Mouse (Mus musculus) urinary bladder, postnatal 36 days (tissue): ENCODE data around the gene Mctp2.
A peak's percentile ranks its signal among the peaks of the same experiment; 100 is the strongest.
"Not testable (repeated sequence)": the region's sequence is repeated elsewhere in the genome, so short reads cannot be mapped to it uniquely, and the experiment has no call there.

Source experiments
- DNase-seq, 2 experiments: peaks; one replicate each; pipeline ENCODE4 v3.0.0; 2022; ENCODE audit warnings: low spot score in 2 of 2, mixed read lengths in 1 of 2

The Mctp2 gene

DNA sequence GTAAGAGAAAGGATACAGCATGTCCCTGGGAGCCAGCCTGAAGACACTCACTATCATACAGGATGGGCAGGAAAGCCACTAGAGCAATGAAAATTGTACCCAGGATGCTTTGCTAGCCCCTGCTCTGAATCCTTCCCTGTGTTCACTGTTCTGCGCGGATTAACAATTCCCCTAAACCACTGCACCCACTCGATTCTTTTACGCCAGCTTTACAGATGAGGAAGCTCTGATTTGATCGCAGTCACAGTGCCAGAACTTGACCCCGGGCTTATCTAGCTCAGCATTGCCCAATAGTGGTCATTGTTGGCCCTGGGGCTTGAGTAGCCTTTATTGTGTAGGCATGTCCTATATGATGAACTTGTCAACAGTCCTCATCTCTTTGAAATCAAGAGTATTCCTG lies 34.9 kb downstream of the Mctp2 start:
- DNase-seq, result no peak

DNA sequence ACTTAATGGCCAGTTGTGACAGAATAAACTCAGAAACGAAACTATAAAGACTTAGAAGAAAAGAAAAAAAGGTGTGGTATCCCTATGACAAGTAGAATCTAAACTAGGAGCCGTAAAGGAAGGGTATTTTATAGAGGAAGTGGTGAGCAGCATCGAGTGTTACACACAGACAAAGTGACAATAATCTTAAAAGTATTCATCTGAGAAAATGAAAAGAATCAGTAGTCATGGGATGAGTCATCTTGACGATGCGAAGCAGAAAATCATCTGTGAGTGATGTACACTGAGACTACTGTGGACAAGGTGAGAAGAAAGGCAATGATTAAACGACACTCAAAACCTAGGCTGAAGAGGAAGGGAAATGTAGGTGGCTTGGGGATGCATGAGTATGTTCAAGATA lies 36.4 kb downstream of the Mctp2 start:
- no peak for DNase-seq

DNA sequence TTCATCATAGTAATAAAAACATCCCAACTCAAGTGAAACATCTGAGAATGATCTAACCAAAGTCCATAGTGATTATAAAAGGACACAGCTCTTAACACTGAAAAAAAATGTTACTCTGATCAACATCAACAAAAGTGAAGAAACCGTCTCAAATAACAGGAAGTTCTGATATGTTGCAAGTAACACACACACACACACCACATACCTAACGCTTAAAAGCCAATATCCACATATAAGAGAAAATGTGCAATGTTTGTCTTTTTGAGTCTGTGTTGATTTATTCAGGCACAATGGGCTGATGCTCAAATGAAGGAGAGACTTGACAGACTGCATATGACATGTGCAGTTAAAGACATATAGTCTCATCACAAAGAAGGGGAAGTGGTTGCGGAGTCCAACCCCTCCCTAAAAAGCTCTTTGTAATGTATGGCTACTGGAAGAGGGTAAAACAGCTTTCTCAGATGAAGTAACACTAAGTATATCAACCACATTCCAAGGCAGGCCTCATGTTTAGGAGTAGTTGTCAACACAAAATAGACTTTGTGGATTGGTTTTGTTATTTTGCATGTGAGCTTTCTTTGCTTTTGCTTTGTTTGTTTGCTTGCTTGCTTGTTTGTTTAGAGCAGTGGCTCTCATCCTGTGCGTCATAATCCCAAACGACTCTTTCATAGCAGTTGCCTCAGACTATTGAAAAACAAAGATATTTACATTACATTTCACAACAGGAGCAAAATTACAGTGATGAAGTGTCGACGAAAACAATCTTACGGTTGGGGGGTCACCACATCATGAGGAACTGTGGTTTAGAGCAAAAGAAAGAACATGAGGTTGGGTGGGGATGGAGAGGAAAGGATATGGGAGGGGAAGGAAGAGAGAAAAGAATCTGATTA lies 45.4 kb downstream of the Mctp2 start:
- DNase-seq, result no peak

DNA sequence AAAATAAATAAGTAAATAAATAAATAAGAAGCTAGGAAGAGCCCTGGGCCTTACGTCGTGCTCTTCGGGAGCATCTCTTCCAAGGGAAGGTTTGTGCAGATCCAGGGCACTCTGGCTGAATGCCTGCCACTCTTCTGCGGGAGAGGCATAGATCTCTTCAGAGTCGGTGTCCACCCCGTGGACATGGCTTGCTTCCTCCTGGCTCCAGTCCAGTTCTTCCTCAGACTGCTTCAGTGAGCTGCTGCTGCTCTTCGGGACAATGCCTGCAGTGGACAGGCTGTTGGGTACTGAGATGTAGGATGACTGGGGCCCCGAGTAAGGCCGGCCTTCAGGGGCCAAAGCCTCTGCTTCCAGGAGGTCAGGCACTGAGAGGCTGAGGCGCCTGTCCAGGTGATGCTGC lies 47.4 kb downstream of the Mctp2 start:
- DNase-seq, result no peak

DNA sequence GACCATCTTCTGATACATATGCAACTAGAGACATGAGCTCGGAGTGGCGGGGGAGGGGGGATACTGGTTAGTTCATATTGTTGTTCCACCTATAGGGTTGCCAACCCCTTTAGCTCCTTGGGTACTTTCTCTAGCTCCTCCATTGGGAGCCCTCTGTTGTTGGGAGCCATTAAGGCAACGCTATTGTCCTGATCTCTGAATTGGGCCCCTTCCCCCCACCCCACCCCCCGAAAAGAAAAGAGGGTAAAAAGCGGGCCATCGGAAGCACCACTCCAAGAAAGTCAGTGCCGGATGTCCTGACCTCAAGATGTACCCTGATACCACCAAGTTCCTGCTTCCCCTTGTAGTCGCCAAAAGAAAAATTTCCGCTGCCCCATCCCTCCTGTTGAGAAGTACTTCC lies 56.1 kb downstream of the Mctp2 start:
- not testable (repeated sequence) for DNase-seq

DNA sequence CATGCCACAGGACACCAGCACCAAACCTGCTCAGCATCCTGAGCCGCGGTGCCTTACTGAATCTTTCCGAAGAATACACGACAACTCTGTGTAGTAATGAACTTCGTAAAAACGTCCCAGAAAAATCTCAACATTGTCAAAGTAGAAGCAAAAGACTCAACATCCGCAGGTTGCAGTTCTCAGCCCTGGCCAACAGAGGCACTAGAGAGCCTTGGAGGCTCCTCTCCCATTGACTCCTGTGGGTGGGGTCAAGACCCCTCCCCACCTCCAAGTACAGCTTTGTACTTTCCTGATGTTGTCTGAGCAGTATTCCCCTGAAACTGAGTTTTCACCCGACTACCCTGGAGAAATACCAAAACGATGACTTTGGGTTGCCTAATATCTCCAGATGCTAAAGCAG lies 65.1 kb downstream of the Mctp2 start:
- no peak for DNase-seq

DNA sequence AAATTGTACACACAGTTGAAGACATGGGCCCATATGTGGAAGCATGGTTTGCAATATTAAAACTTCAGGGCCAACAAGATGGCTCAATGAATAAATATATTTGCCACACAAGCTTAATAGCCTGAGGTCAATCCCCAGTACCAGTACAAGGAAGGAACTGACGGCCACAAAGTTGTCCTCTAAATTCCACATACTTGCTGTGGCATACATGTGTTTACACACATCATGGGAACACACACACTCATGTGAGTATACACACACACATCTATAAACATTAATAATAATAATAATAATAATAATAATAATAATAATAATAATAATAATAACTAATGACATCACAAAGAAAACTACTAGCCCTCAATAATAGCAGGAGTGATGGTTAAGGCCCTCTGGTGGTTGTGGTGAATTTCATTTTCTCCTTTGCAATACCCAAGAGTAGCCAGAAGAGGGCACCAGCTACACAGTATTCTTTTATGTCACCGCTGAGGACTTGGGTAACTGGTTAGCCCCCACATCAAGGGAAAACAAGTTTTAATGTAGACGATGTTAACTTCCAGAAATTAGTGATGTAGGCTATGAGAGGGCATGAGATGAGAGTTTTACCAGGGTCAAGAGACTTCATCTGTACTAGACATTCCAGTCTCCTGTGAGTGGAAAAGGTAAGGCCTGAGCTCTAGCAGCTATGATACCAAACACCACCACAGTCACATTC lies 66.5 kb downstream of the Mctp2 start:
- peak; percentile 16 to 28 for DNase-seq

DNA sequence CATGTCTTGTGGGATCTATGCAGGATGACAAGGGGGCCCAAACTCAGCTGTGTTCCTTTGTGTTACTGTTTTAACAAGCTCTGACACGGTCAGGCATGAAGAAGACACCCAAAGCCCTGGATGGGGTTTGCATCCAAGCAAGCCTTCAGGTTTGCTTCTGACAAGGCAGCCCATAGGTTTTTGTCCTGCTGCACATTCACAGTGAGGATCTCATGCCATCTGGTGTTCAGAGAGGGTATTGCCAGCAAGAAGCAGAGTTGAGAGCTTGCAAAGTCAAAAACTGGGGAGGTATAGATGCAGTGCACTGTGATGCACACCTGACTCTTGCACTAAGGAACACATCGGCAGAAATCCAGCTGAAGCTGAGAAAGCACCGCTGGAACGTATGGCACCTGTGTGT lies 67.8 kb downstream of the Mctp2 start:
- peak; percentile 41 to 43 for DNase-seq

DNA sequence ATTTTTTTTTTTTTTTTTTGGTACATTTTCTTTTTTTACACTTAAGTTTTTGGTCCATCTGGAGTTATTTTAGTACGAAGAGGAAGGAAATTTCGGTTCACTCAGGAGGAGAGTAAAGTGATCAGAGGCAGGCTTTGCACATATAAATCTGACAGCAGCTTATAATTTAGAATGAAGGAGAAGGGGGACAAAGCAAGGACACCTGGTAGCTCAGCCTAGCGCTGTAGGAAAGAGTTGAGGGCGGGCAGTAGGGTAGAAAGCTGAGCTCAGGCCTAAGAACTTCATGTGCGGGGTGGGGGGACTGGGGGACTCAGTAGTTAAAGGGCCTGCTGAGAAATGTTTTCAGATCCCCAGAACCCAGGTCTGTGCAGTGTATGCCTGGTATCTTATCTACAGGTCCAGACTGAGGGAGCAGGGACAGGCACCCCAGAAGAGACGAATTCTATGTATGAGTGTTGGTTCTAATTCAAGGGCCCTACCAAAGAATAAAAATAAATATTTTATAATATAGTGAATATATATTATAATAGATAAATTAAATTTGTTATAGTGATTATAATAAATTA lies 71.9 kb downstream of the Mctp2 start:
- DNase-seq, result no peak

DNA sequence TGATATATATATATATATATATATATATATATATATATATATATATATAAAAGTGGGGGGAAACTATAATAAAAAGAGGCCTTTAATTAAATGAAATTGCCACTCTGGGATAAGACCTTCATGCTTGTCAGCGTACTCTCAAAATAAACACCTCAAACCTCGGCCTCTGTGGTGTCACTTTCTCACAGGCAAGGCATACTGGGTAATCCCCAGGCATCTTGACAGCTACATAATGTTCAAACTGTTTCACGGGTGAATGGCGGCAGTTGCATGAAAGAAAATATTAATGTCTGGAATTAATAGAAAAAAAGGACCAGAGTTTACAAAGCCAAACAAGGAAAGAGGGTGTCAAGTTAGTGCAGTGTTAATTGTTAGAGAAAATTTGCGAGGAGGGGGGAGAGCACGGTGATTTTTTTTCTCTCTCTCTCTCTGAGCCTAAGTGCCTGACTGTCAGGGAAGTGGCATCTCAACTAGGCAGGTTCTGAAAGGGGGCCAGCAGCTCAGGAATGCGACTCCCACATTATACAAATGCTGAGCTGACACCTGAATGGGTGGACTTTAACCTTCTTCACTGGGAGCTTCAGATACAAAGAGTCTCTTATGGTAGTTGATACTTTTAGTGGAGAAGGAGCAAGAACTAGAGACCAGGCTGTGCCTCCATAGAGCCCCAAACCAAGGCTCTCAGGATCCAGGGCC lies 75.1 kb downstream of the Mctp2 start:
- DNase-seq, result no peak

DNA sequence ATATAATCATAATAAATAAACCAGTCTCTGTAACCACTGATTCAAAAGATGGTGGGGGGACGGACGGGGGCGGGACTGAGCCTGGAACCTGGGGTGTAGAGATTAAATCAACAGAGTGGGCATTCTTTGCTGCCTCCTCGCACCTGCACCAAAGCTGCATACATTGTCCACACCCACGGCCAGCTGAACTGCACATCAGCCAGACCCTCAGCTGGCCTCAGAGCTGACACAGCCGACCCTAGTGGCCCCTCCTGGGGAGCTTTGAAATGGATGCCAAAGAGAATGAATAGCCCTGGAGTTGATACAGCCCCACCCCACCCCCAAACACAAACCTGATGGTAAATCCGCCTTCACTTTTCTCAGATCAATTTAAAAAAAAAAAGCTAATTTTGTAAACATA lies 76.5 kb downstream of the Mctp2 start:
- DNase-seq, result no peak

DNA sequence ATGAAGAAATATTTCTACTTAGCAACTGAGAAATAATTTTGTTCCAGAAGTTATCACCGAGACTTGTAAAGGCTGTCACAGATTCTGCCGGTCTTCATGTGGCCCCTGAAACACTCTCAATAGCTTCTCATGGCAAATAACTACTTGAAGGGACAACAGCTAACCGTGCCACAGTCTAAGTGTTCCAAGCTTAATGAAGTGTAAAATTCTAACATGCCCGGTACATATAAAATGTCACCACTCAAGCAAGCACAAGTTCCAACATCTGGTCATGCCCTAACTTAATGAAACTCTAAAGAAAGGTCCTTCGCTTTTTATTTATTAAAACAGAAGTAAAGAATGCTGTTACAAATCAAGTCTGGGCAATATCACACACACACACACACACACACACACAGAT lies 82.8 kb downstream of the Mctp2 start:
- no peak for DNase-seq

DNA sequence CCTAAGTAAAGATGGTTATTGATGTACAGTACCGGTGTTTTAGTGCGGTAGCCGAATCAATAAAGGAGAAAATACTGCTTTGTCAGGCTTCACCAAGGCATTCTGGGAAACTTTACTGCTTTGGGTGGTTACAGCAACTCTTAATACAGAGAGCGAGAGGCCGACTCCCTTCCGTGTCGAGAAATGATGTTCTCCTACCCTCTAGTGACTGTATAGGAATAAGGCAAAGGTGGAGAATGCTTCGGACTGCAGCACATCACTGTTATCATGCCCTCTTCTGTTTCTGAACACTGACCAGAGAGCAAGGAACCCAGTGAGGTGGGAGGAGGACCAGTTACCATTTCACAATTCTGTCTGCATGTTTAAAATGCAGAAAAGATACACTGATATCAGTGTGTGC lies 83.9 kb downstream of the Mctp2 start:
- DNase-seq, result no peak

DNA sequence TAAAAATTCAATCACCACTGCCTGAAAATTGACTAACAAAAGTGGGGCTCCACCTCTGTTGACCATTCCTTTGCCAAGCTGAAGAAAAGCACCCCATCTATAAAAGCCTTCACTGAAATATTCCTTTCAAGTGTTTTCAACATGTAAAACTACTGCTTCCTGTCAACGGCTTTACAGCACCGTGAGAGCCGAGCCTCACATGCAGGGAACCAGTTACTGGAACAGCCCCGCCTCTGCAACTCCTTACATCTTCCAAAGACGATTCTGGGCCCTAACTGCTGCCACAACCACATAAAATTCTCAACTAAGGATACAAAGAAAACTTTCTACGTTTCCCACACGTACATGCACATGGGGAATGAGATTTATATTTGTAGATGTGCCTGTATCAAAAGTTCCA lies 88.4 kb downstream of the Mctp2 start:
- DNase-seq, result no peak

DNA sequence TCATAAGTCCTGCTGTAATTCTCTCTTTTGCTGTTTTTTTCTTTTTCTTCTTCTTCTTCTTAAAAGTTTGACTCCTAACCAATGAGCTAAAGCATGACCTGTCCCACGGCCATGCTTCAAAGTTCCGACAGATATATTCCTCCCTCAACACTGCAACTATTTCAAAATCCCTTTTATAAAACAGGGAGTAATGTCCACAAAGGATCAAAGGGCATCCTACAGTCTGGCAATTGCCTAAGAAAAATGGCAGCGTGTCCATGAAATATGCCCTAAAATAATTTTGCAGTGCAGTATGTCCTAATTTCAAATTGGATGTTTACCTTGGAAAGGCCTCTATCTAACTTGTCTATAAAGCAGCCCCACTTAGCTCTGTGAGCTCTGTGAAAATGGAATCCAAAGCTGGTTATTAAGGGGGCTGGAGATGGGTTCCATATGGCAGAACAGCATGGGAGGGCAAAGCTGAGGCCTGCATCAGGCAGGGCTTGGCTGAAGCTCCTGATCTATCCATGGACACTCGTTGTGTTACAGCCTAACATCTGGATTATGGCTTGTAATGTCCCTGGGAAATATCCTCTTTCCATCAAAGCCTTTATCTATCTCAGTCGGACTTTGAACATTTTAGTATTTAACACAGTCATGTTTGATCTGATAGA lies 90.7 kb downstream of the Mctp2 start:
- DNase-seq, result no peak

DNA sequence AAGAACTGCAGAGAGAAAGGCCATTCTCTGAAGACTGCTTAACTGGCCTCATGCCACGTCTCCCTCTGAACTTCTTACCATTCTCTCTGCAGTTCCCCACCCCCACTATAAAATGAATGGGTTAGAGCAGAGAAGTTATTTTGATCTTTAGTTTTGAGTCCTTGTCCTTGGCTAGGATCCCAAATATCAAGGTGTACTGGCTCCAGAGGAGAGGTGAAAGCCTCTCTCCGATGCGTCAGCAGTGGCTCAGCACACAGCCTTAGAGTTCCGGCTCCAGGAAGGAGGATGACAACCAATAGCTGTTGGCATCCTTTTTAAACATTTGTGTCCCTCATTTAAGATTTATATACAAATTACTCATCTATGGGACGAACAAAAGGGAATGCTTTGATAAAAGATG lies 96.2 kb downstream of the Mctp2 start:
- no peak for DNase-seq

DNA sequence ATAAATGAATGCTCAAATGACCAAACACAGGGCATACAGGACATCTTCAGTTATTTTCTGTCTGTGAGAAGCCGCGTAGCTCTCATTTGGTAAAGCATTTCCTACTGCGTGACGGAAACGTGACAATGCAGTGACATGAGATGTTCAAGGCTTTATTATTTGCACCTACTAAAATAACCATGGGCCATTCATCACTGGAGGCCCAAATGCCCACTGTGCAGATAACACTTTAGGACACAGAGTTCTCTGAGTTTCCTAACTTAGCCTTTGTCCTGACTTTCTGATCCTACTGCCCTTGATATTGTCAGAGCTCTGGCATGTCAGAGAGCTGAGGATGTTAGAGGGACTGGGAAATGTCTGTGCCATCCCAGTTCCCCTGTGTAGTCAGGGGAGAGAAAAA lies 97.1 kb downstream of the Mctp2 start:
- DNase-seq, result no peak

DNA sequence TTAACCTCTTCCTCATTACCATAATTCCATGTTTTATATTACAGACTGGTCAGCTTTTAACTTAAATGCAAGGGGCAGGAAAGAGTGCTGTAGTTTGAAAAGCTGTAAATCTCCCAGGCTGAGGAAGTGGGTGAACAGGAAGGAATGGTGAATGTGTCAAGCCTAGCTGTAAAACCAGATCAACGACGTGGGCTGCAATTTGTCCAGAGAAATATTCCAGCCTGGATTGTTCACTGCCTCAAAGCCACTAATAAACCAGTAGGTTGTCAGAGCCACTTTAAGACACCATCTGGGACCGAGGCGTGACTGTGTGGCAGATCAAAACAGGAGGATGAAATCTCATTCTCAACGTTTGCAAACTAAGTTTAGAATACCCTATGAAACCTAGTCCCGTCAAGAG lies 99.6 kb downstream of the Mctp2 start:
- no peak for DNase-seq

DNA sequence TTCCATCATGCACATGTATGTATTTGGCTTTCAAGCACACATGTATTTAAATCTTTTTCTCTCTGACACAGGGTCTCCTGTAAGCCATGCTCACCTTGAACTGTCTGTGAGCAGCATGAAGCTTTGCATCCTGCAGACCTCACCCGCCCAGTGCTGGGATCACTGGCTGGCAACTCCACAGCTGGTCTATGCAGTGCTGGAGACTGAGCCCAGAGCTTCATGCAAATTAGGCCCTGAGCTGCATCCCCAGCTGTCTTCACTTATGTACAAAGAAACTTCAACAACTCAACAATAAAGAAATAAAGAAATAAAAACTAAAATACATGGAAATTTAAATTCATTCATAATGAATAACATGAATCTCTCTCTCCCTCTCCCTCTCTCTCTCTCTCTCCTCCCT lies 110.7 kb downstream of the Mctp2 start:
- no peak for DNase-seq

DNA sequence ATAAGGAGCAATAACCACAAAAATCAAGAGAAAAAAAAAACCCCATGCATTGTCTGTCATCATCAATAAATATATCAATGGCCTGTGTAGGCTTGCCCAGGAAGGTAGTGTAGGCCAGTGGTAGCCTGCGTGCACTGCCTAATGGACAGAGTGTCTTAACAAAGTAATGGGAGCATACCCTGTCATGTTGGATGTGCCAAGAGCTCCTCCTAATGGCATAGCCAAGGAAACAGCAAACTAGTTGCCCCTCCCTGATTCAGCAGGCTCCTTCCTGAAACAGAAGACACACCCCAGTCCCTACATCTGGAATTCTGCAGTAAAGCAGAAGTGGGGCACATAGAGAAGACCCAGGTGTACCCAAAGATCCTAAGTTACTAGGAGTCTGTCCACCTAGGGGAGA lies 113.1 kb downstream of the Mctp2 start:
- DNase-seq, result peak in 1 of 2 experiments; percentile 3

DNA sequence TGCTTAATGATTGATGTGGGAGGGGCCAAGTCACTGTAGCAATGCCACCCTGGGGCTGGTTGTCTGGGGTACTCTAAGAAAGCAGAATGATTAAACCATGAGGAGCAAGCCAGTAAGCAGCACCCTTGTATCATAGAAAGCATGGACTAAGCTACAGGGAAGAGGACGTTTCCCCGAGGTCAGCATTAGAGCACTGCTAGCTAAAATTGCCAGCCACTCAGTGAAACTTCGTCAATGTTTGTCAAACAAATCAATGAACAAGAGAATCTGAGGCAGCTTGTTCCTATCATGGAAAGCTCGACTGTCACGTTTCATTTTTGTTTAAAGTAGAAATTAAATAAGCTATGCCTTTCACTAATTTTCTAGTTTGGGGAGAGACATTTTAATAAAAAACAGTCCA lies 124.8 kb downstream of the Mctp2 start:
- DNase-seq, result no peak

DNA sequence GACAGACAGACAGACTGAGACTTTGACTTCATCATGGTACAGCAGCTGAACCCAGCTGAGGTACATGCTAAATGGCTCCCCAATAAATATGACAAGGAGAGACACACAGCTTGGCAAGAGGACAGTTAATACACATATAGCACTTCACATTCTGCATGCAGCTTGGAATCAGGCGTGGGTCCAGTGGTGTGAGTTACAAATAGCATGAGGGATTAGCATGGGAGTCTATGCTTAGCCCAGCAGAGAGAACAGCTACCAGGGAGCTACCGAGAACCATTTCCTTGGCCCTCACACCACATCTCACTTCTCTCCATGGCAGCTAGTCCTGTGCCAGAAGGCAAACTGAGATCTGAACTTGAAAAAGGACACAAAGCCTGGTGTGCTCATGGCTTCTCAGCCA lies 137.1 kb downstream of the Mctp2 start:
- no peak for DNase-seq
